Mouse (Mus musculus): Measurements from ENCODE around the gene Elovl2.

DNA sequence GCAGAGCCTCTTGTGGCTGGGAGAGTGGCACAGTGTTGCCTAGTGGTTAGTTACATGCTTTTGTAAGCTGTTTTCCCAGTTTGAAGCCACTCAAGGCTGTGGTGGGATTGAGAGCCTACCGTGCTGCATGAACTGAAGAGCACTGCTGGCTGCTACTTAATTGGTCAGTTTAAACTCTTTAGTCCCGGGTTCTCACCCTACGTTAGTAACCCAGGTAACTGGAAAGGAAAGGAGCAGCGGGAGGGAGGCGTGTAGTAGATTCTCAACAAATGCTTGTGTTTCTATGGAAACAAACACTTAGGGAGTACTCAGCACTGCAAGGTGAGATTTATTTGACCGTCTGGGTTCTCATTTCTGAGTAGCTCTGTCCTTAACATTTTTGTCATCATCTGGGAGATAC, 32.3 kb downstream of the Elovl2 start:
- TF ChIP-seq POLR2A (IDR thresholded peaks at IDR 0.05; ENCODE audit: borderline replicate concordance, control insufficient read depth, low read depth, low read length) (no peak), CTCF (IDR thresholded peaks at IDR 0.05; ENCODE audit: control insufficient read depth, insufficient read depth, low read length) (no peak)
